Mouse (Mus musculus): Measurements from ENCODE around the gene Ccr4. TPM values are rescaled to one million over a fixed set of nuclear protein-coding genes. Genes with fewer than 3 reads are reported as not detected.

Gene Ccr4
- not detected in 2 replicates for polyA plus RNA-seq (2016; fragmentation: Nextera tagmentation; extraction: Ambion mirVana)

GRCm38 (mm10) chr9:114504816-114505215 lies at the start of gene Ccr4:
Gene Ccr4 (minus strand): TSS chr9:114504916.
- Histone ChIP-seq H3K36me3 (peaks cover 24% of the 10 kb centered on the region), H3K4me2 (no peak within 1 kb of the TSS), H3K4me1 (replicated peaks) (no peaks in the 10 kb centered on the region), H3K9me3 (no peaks in the 10 kb centered on the region; the same call in 1 of the 2 replicates), H3K27me3 (no peaks in the 10 kb centered on the region), H3K9ac (replicated peaks) (no peak within 1 kb of the TSS), H3K4me3 (replicated peaks) (no peak within 1 kb of the TSS), H3K27ac (no peak within 1 kb of the TSS)
- no peak for ATAC-seq (ENCODE audit: insufficient number of reproducible peaks, insufficient read depth, low FRiP score, low TSS enrichment, low read depth)
- 90% methylated on average over 9 of the region's 9 CpGs for WGBS

- no peaks in the 10 kb centered on the region for H3K36me3 ChIP-seq
- no peaks in the 10 kb centered on the region; the same call in 1 of the 2 replicates for H3K27me3 ChIP-seq
- no peaks in the 10 kb centered on the region for H3K9me3 ChIP-seq
- no peak for ATAC-seq (ENCODE audit: insufficient number of reproducible peaks, insufficient read depth, low FRiP score, low TSS enrichment, low read depth)
- no peak overlapping the region for H3K4me3 ChIP-seq (replicated peaks)
- H3K9ac ChIP-seq (replicated peaks), result no peak overlapping the region
- H3K27ac ChIP-seq, result no peak overlapping the region
- peaks cover 46% of the 10 kb centered on the region for H3K4me1 ChIP-seq (replicated peaks)
- H3K4me2 ChIP-seq, result no peak overlapping the region
Measured at GRCm38 (mm10) chr9:114553828-114554227, 49.1 kb upstream of the Ccr4 start.

- Histone ChIP-seq H3K9ac (replicated peaks) (no peak overlapping the region), H3K9me3 (no peaks in the 10 kb centered on the region), H3K36me3 (no peaks in the 10 kb centered on the region), H3K4me2 (no peak overlapping the region), H3K27me3 (no peaks in the 10 kb centered on the region), H3K4me1 (replicated peaks) (peaks cover 67% of the 10 kb centered on the region), H3K4me3 (replicated peaks) (no peak overlapping the region), H3K27ac (no peak overlapping the region)
- ATAC-seq (ENCODE audit: insufficient number of reproducible peaks, insufficient read depth, low FRiP score, low TSS enrichment, low read depth), result no peak
- WGBS, result 35% methylated on average over 6 of the region's 6 CpGs
Measured at GRCm38 (mm10) chr9:114550033-114550432, 45.3 kb upstream of the Ccr4 start.

GRCm38 (mm10) chr9:114549117-114549516 lies 44.4 kb upstream of the Ccr4 start:
- Histone ChIP-seq H3K4me1 (replicated peaks) (peaks cover 67% of the 10 kb centered on the region), H3K27ac (no peak overlapping the region), H3K27me3 (no peaks in the 10 kb centered on the region), H3K9ac (replicated peaks) (no peak overlapping the region), H3K9me3 (no peaks in the 10 kb centered on the region), H3K4me2 (no peak overlapping the region), H3K36me3 (no peaks in the 10 kb centered on the region), H3K4me3 (replicated peaks) (no peak overlapping the region)
- no peak for ATAC-seq (ENCODE audit: insufficient number of reproducible peaks, insufficient read depth, low FRiP score, low TSS enrichment, low read depth)
- 13% methylated on average over 5 of the region's 5 CpGs for WGBS

DNA sequence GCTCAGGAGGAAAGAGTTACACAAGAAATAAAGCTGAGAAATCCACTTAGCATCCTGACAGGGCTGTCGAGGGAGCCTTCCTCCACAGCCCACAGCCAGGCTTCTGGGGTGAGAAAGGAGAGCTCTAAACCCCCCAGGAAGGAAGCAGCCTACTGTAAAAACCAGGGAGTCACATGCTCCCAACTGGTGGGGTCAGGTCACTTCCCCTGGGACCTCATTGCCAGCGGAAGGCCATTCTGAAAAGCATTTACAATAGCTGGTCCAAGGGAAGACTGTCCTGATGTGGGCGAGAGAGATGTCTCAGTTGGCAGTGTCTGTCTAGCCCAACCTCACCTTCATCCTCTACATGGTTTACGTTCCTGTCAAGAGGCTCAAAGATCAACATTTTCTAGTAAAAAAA lies 43.8 kb upstream of the Ccr4 start:
- Histone ChIP-seq H3K4me1 (replicated peaks) (peaks cover 69% of the 10 kb centered on the region), H3K9ac (replicated peaks) (no peak overlapping the region; the same call in 1 of the 2 replicates), H3K4me3 (replicated peaks) (no peak overlapping the region), H3K27me3 (no peaks in the 10 kb centered on the region), H3K4me2 (peak overlapping the region; percentile 24; the same call in 1 of the 2 replicates), H3K9me3 (no peaks in the 10 kb centered on the region), H3K36me3 (no peaks in the 10 kb centered on the region), H3K27ac (no peak overlapping the region)
- 30% methylated on average over 4 of the region's 4 CpGs for WGBS
- no peak for ATAC-seq (ENCODE audit: insufficient number of reproducible peaks, insufficient read depth, low FRiP score, low TSS enrichment, low read depth)

GRCm38 (mm10) chr9:114547643-114548077 lies 42.9 kb upstream of the Ccr4 start:
- Histone ChIP-seq H3K27ac (peak overlapping the region; percentile 20; the same call in 1 of the 2 replicates), H3K4me3 (replicated peaks) (no peak overlapping the region)

GRCm38 (mm10) chr9:114546765-114547164 lies 42.0 kb upstream of the Ccr4 start:
- Histone ChIP-seq H3K4me3 (replicated peaks) (no peak overlapping the region), H3K36me3 (no peaks in the 10 kb centered on the region), H3K27ac (no peak overlapping the region), H3K9ac (replicated peaks) (no peak overlapping the region), H3K9me3 (no peaks in the 10 kb centered on the region), H3K4me1 (replicated peaks) (peaks cover 70% of the 10 kb centered on the region), H3K4me2 (no peak overlapping the region), H3K27me3 (no peaks in the 10 kb centered on the region)
- WGBS, result 55% methylated on average over 12 of the region's 12 CpGs
- no peak for ATAC-seq (ENCODE audit: insufficient number of reproducible peaks, insufficient read depth, low FRiP score, low TSS enrichment, low read depth)

More at GRCm38 (mm10) chr9:114547643-114548077, 42.9 kb upstream of the Ccr4 start:
- H3K4me2 ChIP-seq, result no peak overlapping the region
- no peak for ATAC-seq (ENCODE audit: insufficient number of reproducible peaks, insufficient read depth, low FRiP score, low TSS enrichment, low read depth)
- peaks cover 70% of the 10 kb centered on the region for H3K4me1 ChIP-seq (replicated peaks)
- no peak overlapping the region for H3K9ac ChIP-seq (replicated peaks)
- WGBS, result 36% methylated on average over 6 of the region's 6 CpGs
- no peaks in the 10 kb centered on the region for H3K27me3 ChIP-seq
- H3K36me3 ChIP-seq, result no peaks in the 10 kb centered on the region
- H3K9me3 ChIP-seq, result no peaks in the 10 kb centered on the region

DNA sequence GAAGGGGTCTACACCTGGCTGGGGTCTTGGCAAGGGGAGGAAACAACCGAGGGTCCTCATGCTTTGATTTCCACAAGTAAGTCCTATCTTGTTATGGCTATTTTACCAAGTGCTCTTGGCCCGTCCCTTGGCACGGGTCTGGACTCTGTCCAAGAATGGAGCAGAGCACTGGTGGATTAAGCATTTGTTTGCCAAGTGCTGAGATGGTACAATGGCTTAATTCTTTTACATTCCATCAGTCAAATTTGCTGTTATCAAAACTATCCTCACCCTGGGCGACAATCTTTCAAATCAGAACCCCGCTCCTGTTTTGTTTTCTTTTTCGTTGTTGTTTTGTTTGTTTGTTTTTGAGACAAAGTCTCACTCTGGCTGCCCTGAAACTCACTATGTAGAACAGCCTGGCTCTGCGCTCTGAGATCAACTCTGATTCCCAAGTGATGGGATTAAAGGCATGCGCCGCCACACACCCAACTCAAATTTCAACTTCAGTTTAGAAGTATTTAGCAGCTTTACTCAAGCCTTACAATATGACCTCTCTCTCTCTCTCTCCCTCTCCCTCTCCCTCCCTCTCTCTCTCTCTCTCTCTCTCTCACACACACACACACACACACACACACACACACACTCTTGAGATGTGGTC lies 40.2 kb upstream of the Ccr4 start:
- ATAC-seq (ENCODE audit: insufficient number of reproducible peaks, insufficient read depth, low FRiP score, low TSS enrichment, low read depth), result no peak; the same call in 1 of the 2 replicates

GRCm38 (mm10) chr9:114543882-114544753 lies 39.4 kb upstream of the Ccr4 start:
- H3K9me3 ChIP-seq, result no peaks in the 10 kb centered on the region
- no peaks in the 10 kb centered on the region for H3K36me3 ChIP-seq
- WGBS, result 17% methylated on average over 17 of the region's 17 CpGs
- no peaks in the 10 kb centered on the region for H3K27me3 ChIP-seq
- no peak overlapping the region for H3K9ac ChIP-seq (replicated peaks)
- H3K4me3 ChIP-seq (replicated peaks), result peak overlapping the region; percentile 21
- H3K4me2 ChIP-seq, result peak overlapping the region; percentile 46
- H3K4me1 ChIP-seq (replicated peaks), result peaks cover 59% of the 10 kb centered on the region
- H3K27ac ChIP-seq, result peak overlapping the region; percentile 72; the same call in 1 of the 2 replicates
- peak; percentile 28; the same call in 1 of the 2 replicates for ATAC-seq (ENCODE audit: insufficient number of reproducible peaks, insufficient read depth, low FRiP score, low TSS enrichment, low read depth)

More for the DNA sequence above, 40.2 kb upstream of the Ccr4 start:
- Histone ChIP-seq H3K36me3 (no peaks in the 10 kb centered on the region), H3K27ac (peak overlapping the region; percentile 72), H3K27me3 (no peaks in the 10 kb centered on the region), H3K4me1 (replicated peaks) (peaks cover 63% of the 10 kb centered on the region), H3K9me3 (no peaks in the 10 kb centered on the region), H3K9ac (replicated peaks) (no peak overlapping the region), H3K4me3 (replicated peaks) (peak overlapping the region; percentile 21; the same call in 1 of the 2 replicates), H3K4me2 (peak overlapping the region; percentile 46)
- 16% methylated on average over 9 of the region's 9 CpGs for WGBS

GRCm38 (mm10) chr9:114541279-114541741 lies 36.6 kb upstream of the Ccr4 start:
- Histone ChIP-seq H3K27me3 (no peaks in the 10 kb centered on the region), H3K9ac (replicated peaks) (no peak overlapping the region), H3K4me1 (replicated peaks) (peaks cover 59% of the 10 kb centered on the region), H3K27ac (no peak overlapping the region), H3K4me2 (no peak overlapping the region), H3K4me3 (replicated peaks) (no peak overlapping the region), H3K9me3 (no peaks in the 10 kb centered on the region), H3K36me3 (no peaks in the 10 kb centered on the region)
- no peak for ATAC-seq (ENCODE audit: insufficient number of reproducible peaks, insufficient read depth, low FRiP score, low TSS enrichment, low read depth)
- WGBS, result 39% methylated on average over 1 of the region's 1 CpGs

- Histone ChIP-seq H3K4me3 (replicated peaks) (no peak overlapping the region), H3K27me3 (no peaks in the 10 kb centered on the region), H3K27ac (peak overlapping the region; percentile 17; the same call in 1 of the 2 replicates), H3K9ac (replicated peaks) (no peak overlapping the region), H3K4me1 (replicated peaks) (peaks cover 37% of the 10 kb centered on the region), H3K4me2 (no peak overlapping the region), H3K36me3 (no peaks in the 10 kb centered on the region), H3K9me3 (no peaks in the 10 kb centered on the region)
- 56% methylated on average over 7 of the region's 7 CpGs for WGBS
- no peak for ATAC-seq (ENCODE audit: insufficient number of reproducible peaks, insufficient read depth, low FRiP score, low TSS enrichment, low read depth)
Measured at GRCm38 (mm10) chr9:114538996-114539563, 34.4 kb upstream of the Ccr4 start.

Measured in limb, embryonic 12.5 days (tissue).